Mouse (Mus musculus): ENCODE measurements around the gene Unc5cl.

Unc5cl gene

GRCm38 (mm10) chr17:48427852-48428530 lies 26.7 kb upstream of the Unc5cl start:
- in situ Hi-C loops (cut with MboI; ENCODE audit: low pct_unique_long_range_greater_than_20kb in 1 of 2, low sequenced_read_pairs in 2 of 2, unreplicated experiment in 1 of 2): no loop called here

GRCm38 (mm10) chr17:48430394-48430793 lies 24.3 kb upstream of the Unc5cl start:
- in situ Hi-C loops (cut with MboI; ENCODE audit: low pct_unique_long_range_greater_than_20kb in 1 of 2, low sequenced_read_pairs in 2 of 2, unreplicated experiment in 1 of 2): no loop called here

GRCm38 (mm10) chr17:48431054-48431453 lies 23.6 kb upstream of the Unc5cl start:
- in situ Hi-C loops (cut with MboI; ENCODE audit: low pct_unique_long_range_greater_than_20kb in 1 of 2, low sequenced_read_pairs in 2 of 2, unreplicated experiment in 1 of 2): no loop called here

GRCm38 (mm10) chr17:48432158-48432980 lies 22.3 kb upstream of the Unc5cl start, which contains the start of gene Apobec2:
Gene Apobec2 (minus strand): TSS chr17:48432930.
- in situ Hi-C loops (cut with MboI; ENCODE audit: low pct_unique_long_range_greater_than_20kb in 1 of 2, low sequenced_read_pairs in 2 of 2, unreplicated experiment in 1 of 2): no loop called here

- in situ Hi-C loops (cut with MboI; ENCODE audit: low pct_unique_long_range_greater_than_20kb in 1 of 2, low sequenced_read_pairs in 2 of 2, unreplicated experiment in 1 of 2): no loop called here
Observed at GRCm38 (mm10) chr17:48433006-48433655, 21.6 kb upstream of the Unc5cl start.

GRCm38 (mm10) chr17:48433689-48434330 lies 20.9 kb upstream of the Unc5cl start:
- in situ Hi-C loops (cut with MboI; ENCODE audit: low pct_unique_long_range_greater_than_20kb in 1 of 2, low sequenced_read_pairs in 2 of 2, unreplicated experiment in 1 of 2): no loop called here

- in situ Hi-C loops (cut with MboI; ENCODE audit: low pct_unique_long_range_greater_than_20kb in 1 of 2, low sequenced_read_pairs in 2 of 2, unreplicated experiment in 1 of 2): no loop called here
Observed at GRCm38 (mm10) chr17:48434479-48434878, 20.2 kb upstream of the Unc5cl start.

- in situ Hi-C loops (cut with MboI; ENCODE audit: low pct_unique_long_range_greater_than_20kb in 1 of 2, low sequenced_read_pairs in 2 of 2, unreplicated experiment in 1 of 2): no loop called here
Observed at GRCm38 (mm10) chr17:48436487-48436886, 18.2 kb upstream of the Unc5cl start.

- in situ Hi-C loops (cut with MboI; ENCODE audit: low pct_unique_long_range_greater_than_20kb in 1 of 2, low sequenced_read_pairs in 2 of 2, unreplicated experiment in 1 of 2): no loop called here
Observed at GRCm38 (mm10) chr17:48437421-48437911, 17.2 kb upstream of the Unc5cl start.

- in situ Hi-C loops (cut with MboI; ENCODE audit: low pct_unique_long_range_greater_than_20kb in 1 of 2, low sequenced_read_pairs in 2 of 2, unreplicated experiment in 1 of 2): no loop called here
Observed at GRCm38 (mm10) chr17:48442745-48443457, 11.8 kb upstream of the Unc5cl start.

- in situ Hi-C loops (cut with MboI; ENCODE audit: low pct_unique_long_range_greater_than_20kb in 1 of 2, low sequenced_read_pairs in 2 of 2, unreplicated experiment in 1 of 2): no loop called here
Observed at GRCm38 (mm10) chr17:48443542-48444145, 11.1 kb upstream of the Unc5cl start.

GRCm38 (mm10) chr17:48447675-48448074 lies 7.0 kb upstream of the Unc5cl start:
- in situ Hi-C loops (cut with MboI; ENCODE audit: low pct_unique_long_range_greater_than_20kb in 1 of 2, low sequenced_read_pairs in 2 of 2, unreplicated experiment in 1 of 2): no loop called here

GRCm38 (mm10) chr17:48450666-48451352 lies 3.9 kb upstream of the Unc5cl start:
- in situ Hi-C loops (cut with MboI; ENCODE audit: low pct_unique_long_range_greater_than_20kb in 1 of 2, low sequenced_read_pairs in 2 of 2, unreplicated experiment in 1 of 2): no loop called here

- in situ Hi-C loops (cut with MboI; ENCODE audit: low pct_unique_long_range_greater_than_20kb in 1 of 2, low sequenced_read_pairs in 2 of 2, unreplicated experiment in 1 of 2): no loop called here
Observed at GRCm38 (mm10) chr17:48451353-48451675, 3.4 kb upstream of the Unc5cl start, which contains the start of gene Tspo2. Gene Tspo2 (minus strand): TSS chr17:48451522.

- in situ Hi-C loops (cut with MboI; ENCODE audit: low pct_unique_long_range_greater_than_20kb in 1 of 2, low sequenced_read_pairs in 2 of 2, unreplicated experiment in 1 of 2): no loop called here
Observed at GRCm38 (mm10) chr17:48451753-48452444, 2.8 kb upstream of the Unc5cl start.

GRCm38 (mm10) chr17:48453489-48453888 lies 1.2 kb upstream of the Unc5cl start:
- in situ Hi-C loops (cut with MboI; ENCODE audit: low pct_unique_long_range_greater_than_20kb in 1 of 2, low sequenced_read_pairs in 2 of 2, unreplicated experiment in 1 of 2): no loop called here

- in situ Hi-C loops (cut with MboI; ENCODE audit: low pct_unique_long_range_greater_than_20kb in 1 of 2, low sequenced_read_pairs in 2 of 2, unreplicated experiment in 1 of 2): no loop called here
Observed at GRCm38 (mm10) chr17:48454190-48454589, 511 bp upstream of the Unc5cl start.

All from mouse embryonic stem cell (cell line).